Mouse (Mus musculus) telencephalon, adult 2 months (tissue): ENCODE results near the gene Dpp8.
"Not testable (repeated sequence)": the region's sequence is repeated elsewhere in the genome, so short reads cannot be mapped to it uniquely, and the experiment has no call there.

Experiments used
- DNase-seq: peaks from one replicate; pipeline ENCODE4 v3.0.0-alpha.2; 2011; ENCODE audit warnings: low read depth, low spot score

Dpp8 gene

DNA sequence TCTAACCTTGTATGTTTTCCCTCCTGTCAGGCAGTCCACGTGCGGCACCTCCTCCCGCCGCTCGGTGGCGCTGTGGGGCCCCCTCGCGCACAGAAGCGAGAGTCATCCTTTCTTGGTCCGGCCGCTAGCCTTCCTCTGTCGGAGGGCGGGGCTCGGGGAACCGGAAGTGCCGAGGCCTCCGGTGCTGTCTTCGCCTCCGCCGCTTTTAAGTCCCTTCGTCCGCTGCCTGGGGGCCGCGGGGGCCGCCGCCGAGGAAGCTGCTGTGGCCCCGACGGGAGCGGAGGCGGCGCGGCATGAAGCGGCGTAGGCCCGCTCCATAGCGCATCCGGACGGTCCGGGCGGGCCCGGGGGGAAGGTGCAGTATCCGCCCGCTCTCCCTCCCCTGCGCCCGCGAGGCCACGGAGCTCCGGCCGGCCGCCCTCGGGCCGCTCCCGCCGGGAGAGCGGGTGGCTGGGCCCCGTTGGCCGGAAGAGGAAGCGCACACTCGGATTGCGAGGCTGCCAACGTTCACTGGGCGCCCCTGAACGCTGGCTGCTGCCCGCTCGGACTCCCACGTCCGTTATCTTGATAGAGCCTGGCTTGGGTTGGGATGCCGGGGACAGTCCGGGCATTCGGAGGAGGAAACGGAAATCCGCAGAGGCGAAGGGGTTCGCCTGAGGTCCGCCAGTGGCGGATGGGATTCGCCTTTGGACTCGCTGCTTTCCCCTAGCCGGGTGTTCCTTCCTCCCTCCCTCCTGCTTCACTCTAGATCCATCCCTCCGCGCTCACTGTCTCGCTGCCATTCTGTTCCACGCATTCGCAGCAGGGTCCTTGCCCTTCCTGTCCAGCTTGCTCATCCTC is at the start of gene Dpp8:
Dpp8 (plus strand) TSS at position 146 of the 840 bp plus-strand sequence.
- DNase-seq = peak; percentile 88

DNA sequence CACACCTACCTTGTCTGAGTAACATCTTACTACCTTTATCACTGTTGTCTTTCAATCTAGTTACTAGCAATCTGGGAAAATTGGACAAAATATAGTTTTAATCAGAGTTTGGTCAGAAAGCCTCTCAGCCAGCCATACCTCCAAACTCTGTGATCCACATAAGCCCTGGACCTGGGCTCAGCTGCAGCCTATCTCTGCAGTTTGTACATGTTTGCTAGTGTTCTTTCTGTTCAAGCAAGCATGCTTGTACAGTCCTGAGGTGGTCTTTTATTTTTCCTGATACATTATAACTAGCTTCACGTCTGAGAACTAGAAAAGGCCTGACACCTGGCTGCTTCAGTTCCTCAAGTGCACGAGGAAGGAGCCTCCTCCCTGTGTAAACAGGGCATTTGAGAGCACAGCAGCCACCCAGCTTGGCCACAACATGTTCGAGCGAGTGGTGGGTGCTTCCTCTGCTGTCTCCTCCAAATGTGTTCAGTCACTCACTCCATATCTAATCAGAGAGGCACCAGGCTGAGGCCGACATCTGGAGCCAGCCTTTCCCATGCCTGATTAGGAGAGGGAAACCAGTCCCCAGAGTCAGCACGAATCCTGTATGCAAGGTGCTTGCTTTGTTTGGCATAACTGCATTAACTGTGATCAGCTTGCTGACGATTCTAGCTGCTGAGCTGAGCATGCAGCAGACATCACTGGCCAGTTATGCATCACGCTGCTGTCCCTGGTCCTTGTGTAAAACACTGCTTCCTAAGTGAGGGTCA is 47.0 kb upstream of the Dpp8 start:
- DNase-seq = no peak

DNA sequence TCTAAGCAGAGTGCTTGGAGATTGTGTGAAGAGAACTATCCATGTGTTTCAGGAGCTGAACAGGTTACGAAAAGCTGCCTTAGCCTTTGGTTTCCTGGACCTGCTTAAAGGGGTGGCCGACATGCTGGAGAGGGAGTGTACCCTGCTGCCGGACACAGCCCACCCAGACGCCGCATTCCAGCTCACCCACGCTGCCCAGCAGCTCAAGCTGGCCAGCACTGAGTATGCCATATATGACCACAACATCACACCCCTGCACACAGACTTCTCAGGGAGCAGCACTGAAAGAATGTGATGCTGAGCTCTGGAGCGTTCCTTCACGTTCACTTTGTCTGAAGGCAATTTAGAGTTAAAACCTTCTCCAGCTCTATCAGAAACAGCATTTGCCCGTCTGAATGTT is 46.4 kb upstream of the Dpp8 start:
- DNase-seq = no peak

DNA sequence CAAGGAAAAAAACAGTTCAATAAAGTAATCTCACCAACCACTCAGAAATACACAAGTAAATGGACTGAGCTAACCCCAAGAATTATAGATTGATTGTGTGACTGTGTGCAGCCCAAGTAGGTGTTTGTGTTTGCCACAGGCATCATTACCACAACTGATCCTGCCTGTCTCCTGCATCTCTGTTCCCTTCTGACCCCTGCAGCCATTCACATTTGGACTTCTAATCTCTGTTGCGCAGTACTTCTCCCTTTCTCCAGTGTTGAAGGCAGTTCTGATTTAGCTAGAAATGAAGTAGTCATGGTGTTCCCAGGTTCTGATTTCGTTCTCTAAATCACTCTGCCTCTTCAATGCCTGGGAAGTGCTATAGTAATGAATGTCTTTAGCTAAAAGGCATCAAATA is 44.6 kb upstream of the Dpp8 start:
- DNase-seq = no peak

DNA sequence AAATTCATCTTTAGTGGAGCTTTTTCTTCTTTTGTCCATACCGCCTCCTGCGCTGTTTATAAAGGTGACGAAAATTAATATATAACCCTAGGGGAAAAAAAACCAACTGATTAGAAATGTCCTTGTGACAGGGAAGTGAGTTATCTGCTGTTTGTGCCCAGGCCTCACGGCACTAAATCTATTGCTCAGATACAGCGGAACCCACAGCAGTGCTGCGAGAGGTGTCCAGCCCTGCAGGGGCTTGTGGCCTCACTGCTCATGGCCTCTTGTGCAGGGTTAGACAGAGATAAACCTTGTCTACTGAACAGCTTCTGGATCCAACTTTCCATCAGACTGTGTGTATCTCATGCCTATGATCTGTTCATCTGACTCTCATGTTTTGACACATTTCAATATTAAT is 43.8 kb upstream of the Dpp8 start:
- DNase-seq = no peak

DNA sequence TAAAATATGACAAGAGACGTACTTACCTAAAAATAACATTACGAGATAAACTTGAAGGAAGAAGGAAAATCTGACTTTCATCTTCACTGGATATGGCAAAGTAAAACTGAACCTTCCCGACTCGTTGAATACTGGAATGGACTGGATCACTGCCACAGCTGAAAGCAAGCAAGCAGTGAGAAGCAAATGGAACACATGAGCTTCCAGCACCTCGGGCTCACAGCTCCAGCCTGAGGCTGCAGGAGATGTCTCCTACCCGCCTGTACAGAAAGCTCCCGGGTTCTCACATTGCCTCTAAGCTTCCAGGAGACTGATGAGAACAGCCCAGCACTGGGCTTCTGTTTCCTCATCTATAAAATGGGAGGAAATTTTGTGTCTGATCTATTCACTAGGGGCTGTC is 41.9 kb upstream of the Dpp8 start:
- DNase-seq = peak; percentile 33

DNA sequence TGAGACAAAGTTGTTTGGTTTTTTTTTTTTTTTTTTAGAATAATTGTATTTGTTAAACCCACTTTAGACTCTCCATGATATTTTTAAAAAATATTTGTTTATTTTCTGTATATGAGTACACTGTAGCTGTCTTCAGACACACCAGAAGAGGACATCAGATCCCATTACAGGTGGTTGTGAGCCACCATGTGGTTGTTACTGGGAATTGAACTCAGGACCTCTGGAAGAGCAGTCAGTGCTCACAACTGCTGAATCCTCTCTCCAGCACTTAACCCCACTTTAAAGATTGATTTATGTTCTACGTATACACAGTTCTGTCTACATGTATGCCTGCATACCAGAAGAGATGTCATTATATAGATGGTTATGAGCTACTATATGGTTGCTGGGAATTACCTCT is 36.8 kb upstream of the Dpp8 start:
- not testable (repeated sequence) for DNase-seq

DNA sequence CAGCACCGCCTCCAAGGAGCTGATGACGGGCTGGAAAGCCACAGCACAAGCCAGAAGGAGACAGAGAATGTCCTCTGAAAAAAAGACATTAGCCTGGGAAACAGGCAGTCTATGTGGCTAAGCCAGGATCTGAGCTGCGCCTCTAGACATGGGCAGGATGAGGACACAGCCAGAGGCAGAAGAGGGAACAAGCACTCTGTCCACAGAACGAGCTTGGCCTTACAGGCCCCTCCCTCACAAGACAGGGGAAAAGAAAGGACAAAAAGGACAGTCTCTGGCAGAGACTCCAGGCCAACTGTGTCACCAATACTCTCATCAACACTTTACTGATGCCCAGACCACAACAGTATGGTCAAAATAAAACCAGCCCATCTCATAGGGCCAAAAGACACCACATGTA is 30.7 kb upstream of the Dpp8 start:
- DNase-seq = no peak

DNA sequence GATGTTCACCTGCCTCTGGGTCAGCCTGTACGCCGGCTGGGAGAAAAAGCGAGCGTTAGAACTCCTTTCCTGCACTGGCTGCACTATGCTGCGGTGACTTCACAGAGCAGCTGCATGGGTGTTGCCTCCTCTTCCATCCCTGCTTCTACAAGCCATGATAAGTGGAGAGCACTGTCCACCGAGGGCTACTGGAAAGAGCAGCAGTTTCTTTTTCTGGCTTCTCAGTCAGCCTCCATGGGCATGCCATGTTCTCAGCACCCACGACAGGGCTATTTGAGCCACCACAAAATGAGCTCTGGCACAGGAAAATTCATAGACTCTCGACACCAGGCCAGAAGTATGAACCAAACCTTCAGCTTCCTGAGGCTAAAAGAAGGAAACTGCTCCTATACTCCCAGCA is 26.5 kb upstream of the Dpp8 start:
- DNase-seq = no peak

DNA sequence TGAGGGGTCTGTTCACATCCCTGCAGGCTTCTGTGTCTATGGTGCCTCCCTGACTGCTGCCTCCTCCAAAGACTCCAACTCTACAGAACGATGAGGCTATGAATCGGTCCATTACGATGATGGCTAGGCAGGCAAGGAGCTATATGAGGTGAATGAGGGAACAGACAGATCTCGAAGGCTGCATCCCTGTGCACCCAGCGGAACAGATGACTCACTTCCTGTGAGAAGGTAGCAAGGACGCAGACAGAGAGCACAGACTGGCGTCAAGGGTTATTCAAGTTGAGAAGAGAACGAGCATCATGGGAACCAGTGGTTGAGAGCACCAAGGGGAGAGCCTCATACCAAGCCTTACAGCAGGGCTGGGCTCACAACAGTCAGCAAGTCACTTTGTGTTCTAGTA is 21.6 kb upstream of the Dpp8 start:
- DNase-seq = no peak

DNA sequence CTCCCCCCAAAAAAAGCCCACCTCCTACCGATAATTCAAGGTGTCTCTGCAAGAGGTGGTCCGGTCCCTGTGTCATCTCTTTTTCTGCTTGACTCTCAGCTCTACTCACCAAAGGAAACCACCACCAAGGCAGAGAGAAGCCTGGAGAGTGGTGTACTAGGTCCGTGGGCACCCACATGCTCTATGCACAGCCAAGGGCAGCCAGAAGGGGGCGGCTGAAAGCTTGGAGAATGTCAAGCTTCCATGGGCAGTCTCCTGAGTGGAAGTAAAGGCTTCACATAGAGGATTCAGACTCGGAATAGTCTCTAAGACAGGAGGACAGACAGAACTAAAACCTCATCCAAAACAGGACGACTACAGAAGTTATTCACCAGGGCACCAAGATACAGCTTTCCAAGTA is 20.9 kb upstream of the Dpp8 start:
- no peak for DNase-seq

DNA sequence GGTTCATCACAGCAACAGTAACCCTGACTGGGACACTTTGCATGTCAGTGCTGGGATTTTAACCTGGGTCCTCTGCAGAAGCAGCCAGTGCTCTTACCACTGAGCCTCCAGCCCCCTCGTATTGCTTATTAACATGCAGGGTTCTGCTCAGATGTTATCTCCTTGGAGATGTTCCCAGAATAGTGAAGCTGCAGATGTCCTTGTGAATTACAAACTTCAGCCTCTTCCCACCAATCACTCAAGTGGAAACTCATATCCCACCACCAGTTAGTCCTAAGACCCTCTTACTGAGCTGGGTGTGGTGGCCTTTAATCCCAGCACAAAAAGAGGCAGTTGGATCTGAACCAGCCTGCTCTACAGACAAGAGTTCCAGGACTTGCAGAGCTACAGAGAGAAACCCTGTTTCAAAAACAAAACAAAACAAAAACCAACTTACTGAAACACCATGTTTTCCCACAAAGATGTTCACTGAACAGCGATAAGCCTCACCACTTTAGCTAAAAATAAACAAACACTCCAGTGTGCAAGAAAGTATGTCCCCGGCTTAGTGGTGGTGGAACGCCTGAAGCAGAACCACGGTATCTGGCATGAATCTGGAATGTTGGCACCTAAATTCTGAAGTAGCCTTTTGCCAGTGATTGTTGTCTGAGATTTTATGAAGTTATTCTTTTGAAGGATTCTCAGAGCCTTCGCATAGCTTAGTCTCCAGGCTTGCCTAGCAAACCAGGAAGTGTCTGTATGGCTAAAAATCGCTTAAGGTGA is 16.6 kb upstream of the Dpp8 start:
- no peak for DNase-seq

DNA sequence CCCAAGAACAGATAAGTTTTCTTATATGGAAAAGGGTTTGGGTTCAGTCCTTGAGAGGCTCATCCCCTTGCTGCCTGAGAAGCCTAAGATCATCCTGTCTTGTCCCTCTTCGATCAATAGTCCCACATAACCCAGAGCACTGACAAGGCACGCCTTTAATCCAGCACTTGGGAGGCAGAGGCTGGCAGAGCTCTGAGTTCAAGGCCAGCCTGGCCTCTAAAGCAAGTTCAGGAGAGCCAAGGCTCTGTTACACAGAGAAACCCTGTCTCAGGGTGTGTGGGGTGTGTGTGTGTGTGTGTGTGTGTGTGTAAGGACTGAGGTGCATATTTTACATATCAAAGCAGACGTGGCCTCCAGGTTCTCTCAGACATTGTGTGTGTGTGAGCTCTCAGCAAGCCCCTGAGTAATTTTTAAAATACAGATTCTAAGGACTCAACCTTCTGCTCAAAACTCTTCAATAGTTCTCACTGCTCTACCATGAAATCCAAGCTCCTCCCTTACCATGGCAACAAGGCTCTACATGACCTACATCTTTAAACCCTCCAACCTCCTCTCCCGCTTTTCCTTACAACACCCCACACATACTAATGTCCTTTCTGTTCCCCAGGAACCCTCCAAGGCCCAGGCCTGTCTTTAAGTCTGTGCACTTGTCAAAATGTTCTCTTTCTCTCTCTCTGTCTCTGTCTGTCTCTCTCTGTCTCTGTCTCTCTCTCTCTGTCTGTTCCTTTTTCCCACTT is 15.8 kb upstream of the Dpp8 start:
- DNase-seq = no peak

DNA sequence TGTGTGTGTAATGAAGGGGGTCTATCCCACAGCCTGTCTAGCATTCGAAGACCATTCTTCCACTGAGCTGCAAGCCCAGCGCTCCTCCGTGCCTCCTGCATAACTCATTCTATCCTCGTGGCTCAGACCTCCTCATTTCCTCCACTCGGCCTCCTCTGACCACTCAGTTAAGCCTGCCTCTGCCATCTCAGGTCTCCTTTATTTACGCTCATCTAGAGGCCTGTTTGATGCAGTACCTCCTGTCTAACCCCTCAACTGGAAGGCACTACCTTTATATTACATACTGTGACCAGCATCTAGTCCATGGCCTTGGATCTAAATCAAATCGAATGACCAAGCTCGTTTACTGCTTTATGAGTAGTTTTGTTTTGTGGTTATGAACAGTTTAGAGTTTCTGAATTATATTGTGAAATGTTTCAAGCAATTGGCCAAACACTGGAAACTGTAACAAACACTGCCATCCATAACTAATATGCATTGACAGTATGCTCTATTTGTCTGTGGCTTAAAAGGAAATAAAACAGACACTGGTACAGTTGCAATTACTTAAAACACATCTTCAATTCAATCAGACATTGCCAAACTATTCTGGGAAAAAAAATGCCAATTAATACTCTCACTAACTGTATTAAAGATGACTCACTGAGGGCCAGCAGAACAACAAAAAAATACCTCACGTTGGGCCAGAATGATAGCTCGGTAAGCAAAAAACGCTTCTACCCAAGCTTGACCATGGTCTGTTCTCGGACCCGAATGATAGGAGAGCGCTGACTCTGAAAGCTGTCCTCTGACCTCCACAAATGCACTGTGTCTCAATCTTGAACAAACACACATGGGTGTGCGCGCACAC is 15.0 kb upstream of the Dpp8 start:
- no peak for DNase-seq

DNA sequence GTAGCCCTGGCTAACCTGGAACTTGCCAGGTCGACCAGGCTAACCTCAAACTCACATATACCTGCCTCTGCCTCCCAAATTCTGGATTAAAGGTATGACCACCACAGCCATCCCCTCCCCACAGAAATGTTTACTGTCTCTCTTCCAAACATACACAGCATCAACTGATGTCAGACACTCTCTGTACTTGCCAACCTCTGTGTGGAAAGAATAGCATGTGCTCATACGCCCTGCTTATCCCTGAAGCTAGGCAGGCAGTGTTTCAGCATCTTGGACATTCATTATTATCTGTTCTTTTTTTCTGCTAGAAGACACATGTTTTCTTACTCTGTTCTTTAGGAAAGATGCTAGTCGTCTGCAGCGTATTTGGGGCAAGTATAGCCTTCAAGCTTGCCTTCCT is 14.3 kb upstream of the Dpp8 start:
- DNase-seq = no peak

DNA sequence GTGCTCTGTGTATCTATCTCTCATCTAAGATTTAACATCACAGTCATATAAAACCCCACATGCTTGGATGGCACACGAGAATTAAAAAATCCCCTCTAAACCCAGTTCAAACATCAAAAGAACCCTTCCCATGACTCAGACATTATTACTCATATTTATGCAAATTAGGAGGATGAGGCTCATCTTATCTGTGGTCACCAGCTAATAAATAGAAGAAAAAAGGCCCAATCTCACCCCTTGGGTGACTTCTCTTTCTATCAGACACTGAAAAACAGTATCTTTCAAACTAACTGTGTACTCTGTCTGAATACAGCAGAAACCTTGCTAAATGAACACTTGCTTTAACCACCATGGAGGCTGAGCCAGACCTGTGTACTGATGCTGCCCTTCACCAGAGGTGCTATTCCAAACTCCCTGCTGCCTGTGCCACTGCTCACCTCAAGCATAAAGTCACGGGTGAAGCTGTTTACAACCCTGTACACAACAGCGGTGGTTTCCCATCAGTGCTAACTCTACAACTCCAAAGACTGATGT is 13.6 kb upstream of the Dpp8 start:
- no peak for DNase-seq

DNA sequence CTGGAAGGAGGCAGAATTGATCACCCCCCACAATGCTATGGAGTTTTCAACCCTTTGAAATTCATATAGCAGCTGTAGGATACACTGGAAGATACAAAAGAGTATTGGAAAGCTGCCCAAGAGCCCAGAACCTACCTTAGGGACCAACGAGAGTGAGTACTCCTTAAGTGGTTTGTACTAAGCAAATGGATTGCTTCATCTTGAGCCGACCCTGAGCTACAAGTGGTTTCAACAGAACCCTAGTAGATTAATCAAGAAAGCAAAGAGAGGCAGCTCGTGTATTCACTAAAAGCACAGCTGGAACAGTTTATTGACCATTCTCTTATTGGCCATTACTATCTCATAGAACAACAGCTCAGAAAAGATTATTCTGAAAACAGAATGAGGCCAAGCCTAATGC is 13.1 kb upstream of the Dpp8 start:
- DNase-seq = no peak

DNA sequence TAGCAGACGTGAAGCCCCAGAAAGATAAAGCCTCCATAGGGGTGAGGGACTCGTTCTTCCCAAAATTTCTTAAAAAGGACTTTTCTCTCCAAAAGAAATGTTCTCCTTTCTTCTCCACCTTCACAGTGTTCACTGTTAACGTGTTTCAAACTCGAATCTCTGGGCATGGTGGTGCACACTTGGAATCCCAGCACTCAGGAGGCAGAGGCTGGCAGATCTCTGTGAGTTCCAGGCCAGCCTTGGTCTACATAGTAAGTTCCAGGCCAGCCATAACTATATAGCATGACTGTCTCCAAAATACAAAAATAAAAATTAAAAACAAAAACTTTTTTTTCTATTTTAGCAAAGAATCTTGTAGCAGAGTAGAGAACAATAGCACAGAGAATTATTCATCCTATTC is 12.1 kb upstream of the Dpp8 start:
- DNase-seq = no peak

DNA sequence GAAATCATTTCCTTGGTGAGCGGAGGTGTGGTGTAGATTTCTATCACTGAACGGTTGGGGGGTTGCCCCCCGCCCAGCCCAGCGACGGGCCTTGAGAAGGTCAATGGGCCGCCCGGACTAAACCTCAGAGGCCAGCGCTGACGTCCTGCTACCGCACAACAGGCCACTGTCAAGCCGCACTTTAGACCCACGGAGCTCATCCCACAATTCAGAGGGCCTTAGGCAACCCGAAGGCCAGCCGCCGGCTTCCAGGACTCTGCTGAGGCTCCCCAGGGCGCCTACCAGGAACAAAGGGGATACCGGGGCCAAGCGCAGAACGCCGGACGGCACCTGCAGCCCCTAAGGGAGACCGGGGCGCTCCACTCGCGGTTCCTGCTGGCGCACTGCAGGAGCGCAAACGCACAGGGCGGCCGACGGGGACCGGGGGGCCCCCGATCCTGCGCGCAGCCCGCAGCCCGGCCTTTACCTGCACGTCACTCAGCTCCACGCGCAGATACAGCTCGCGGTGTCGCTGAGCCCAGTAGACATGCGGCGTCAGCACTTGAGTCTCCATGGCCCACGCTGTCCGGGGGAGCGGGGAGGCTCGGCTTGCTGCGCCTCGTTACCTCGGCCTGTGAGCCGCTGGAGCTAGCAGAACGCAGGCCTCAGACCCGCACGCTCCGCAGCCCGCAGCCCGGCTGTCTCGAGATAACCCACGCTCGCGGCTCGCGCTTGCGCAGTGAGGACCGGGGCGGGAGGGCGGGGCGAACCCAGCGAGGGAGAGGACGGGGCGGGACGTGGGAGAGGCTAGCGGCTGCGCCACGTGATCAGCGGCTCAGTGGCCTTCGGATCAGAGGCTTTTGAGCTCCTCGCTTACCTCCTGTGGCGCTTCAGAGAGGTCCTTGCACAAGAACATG is 11.0 kb upstream of the Dpp8 start, which contains the start of gene Hacd3:
Hacd3 (minus strand) TSS at position 703 of the 896 bp plus-strand sequence.
- DNase-seq = peak; percentile 86
